Mouse (Mus musculus): ENCODE data around the gene Rhof.

Gene Rhof

DNA sequence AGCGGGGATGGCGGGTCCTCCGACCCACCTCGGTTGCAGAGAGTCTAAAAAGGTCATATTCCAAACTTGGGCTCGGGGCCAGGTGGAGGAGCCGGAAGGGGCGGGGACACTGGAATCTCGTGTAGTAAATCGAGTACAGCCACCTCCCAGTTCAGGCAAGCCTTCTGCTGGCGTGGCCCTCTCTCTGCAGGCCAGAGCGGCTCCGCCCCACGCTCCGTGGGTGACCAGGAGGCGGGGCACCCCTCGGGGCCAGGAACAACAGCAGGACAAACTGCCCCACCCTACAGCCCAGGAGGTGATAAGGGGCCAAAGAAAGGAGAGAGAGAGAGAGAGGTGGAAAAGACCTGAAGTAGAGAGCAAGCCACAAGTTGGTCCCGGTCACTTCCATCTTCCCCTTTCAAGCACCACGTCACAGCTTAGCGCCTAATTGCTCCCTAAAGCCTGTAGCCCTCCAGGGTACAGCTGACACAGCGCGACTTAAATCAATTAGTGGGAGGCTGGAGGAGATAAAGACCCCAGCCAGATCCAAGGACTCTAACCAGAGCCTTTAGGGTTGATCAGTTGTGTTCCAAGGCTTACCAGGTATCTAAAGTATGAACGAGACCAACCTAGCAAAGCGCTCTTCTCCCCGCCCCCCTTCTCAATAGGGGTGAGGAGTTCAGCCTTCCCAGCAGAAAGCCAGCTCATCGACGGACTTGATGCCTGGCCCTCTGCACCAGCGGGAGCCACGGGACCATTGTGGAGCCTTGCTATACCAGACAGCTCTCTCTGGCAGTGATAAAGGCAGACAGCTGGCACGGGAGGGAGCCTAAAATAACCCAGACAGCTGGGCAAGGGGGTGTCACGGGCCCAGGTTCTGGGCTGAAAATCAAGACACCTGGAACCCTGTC, 3.2 kb upstream of the Rhof start:
- peak in 1 of 2 experiments; percentile 35 for DNase-seq (ENCODE audit: low spot score in 2 of 2)

GRCm38 (mm10) chr5:123134875-123135382, 2.4 kb upstream of the Rhof start:
- no peak for DNase-seq (ENCODE audit: low spot score in 2 of 2)

DNA sequence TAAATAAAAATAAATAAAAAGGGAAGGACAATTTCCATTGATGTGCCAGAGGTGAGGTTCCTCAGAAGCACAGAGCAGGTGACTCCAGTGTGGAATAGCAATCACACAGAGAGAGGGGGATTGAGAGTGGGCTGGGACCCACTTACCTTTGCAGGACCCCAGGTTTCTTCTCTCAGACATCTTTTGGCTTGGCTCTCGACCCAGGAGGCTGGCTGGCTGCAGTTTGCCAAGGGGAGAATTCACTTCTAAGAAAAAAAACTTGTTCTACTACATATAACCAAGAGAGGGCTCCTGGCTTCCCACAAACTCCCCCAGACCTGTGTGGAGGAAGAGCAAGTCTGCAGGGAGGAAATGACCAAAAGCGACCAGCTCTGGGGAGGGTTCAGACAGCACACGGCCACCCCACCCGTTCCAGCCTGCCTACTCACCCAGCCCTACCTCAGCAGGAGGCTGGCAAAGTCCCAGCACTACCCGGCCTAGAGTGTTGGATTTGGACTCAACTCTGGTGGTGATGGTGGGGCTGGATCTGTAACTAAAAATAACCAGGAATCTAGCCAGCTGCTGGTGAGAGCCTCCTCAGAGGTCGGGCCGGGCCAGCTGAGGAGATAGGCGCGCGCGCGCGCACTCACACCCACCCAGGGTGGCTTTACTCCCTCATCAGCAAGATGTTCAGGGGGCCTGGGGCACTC, 1.8 kb upstream of the Rhof start:
- DNase-seq (ENCODE audit: low spot score in 2 of 2), result no peak

DNA sequence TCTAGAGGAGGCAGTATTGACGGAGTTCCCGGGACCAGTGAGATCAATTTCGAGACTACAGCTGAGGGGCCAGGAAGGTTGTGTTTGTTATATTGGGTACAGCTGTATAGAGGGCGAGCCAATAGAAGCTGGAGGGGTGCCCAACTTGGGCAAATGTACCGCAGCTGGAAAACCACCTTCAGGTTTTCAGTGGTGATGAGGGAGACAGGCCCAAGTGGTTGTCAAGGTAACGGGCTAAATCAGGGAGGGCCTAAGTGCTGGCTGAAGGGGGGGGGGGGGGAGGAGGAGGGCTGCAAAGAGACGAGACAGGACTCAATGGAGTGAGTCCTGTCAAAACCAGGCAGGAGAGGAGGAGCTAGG, 1.3 kb upstream of the Rhof start:
- no peak for DNase-seq (ENCODE audit: low spot score in 2 of 2)

DNA sequence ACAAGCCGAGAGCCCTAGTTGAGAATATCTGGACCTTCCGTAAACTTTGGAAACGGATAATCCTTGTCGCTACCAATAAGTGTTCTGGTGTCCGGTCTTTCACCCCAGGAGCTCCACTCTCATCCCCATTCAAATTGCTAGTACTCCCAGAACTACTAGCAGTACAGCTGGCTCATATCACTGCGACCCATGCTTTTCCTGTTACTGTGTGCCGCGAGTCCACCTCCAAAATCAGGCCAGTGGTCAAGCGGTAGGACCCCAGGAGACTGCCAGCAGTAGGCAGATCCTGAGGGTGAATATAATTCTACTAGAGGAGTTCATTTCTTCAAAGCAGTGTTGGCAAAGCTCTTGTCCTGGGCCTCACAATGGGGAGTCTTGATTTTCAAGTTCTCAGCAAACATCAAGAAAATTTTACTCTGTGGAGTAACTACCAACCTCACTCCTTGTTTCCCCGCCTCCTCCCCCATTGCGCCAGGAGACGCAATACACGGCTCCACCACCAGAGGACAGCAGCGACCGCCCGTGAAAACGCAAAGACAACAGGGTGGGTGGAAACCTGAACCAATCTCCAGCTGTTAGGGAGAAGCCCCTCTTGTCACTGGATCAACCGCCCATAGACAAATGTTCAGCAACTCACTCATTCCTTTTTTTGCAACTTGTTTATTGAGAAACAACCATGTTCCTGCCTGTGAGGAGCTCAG, 741 bp upstream of the Rhof start:
- DNase-seq (ENCODE audit: low spot score in 2 of 2), result peak; percentile 82 to 87

DNA sequence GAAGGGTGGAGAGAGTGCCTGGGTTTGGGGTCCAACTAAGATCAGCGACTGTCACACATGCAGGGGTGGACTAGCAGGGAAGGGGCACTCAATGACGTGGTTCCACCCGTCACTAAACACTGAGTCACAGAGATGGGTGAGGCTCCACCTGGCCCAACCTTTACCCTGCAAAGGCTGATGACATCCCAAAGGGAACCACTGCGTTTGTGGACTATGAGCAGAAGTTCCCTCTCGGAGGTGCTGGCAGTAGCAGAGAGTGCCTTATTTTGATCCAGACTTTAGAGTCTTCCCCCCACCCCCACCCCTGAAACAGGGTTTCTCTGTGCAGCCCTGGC, 1.7 kb downstream of the Rhof start:
- no peak for DNase-seq (ENCODE audit: low spot score in 2 of 2)

DNA sequence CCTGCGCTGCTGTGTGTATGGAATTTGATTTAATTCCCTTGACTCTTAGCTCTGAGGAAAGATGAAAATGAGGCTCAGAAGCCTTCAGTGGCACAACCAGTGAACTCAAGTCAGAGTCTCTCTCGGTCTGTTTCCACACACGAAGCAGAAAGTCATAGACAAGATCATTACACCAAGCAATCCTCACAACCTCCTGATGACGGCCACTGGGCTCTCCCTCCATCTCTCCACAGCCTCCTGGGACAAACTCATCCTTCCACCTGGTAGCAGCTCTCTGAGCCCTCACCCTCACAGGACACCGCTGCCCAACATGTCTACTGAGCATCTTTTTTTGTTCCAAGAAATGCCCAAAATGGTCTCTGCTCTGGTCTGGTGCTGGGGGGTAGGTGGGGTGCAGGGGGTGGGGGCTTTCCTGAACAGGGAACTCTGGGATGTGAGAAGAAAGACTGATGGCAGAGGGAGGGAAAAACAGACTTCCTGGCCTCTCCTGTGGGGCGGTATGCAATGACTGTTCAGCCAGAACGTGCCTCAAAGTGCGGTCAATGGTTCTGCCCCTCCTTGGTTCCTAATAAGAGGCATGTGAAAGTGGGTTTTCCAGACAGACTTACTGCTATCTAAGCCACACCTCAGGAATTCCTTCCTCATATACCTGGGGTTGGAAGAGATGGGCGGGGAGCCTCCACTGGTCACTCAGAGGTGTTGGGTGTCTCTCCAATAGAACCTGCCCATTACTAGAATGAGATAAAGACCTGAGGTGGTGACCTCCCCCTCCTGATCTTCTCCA, 2.3 kb downstream of the Rhof start:
- DNase-seq (ENCODE audit: low spot score in 2 of 2), result no peak

DNA sequence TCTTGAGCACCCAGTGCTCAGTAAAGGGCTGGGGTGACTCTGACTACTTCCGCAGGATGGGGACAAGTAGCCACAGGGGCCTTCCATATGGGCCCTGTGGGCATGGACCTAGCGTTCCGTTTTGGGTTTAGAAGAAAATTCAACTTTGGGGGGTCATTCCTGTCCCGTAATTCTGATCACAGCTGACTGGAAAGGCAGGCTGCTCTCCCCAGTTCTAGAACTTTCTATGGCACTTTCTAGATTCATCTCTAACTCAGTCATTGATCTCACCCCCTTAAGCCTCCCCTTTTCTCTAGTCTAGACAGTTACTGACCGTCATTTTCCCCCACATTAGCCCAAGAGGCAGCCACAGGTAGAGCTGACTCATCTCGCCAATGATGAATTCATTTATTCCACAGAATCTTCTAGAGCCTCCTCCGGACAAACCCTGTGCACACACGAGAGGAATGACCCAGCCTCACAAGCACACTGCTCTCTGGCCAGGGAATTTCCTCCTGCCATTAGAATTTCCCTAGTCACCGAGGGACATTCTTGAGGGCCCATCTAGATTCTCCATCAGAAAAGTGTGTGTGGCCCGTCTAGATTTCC, 3.2 kb downstream of the Rhof start:
- no peak for DNase-seq (ENCODE audit: low spot score in 2 of 2)

- DNase-seq (ENCODE audit: low spot score in 2 of 2), result peak; percentile 56 to 66
Observed at GRCm38 (mm10) chr5:123128426-123129169, 3.9 kb downstream of the Rhof start.

DNA sequence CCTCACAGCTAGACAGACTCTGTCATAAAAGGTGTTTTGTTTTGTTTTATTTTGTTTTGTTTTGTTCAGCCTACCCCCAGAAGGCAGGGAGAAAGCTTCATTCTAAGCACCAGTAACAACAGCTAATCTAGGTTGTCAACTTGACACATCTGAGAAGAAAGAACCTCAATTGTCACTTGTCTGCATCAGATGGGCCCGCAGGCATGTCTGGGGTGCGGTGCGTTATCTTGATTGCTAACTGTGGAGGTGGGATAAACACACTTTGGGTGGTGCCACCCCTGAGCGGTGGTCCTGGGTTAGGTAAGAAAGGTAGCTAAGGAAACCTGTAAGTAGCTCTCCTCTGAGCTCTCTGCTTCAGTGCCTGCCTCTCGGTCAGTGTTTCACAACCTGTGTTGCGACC, 5.5 kb downstream of the Rhof start:
- no peak for DNase-seq (ENCODE audit: low spot score in 2 of 2)

GRCm38 (mm10) chr5:123125638-123126406, 6.7 kb downstream of the Rhof start:
- peak; percentile 39 to 59 for DNase-seq (ENCODE audit: low spot score in 2 of 2)

- DNase-seq (ENCODE audit: low spot score in 2 of 2), result no peak
Observed at GRCm38 (mm10) chr5:123125105-123125504, 7.4 kb downstream of the Rhof start.

DNA sequence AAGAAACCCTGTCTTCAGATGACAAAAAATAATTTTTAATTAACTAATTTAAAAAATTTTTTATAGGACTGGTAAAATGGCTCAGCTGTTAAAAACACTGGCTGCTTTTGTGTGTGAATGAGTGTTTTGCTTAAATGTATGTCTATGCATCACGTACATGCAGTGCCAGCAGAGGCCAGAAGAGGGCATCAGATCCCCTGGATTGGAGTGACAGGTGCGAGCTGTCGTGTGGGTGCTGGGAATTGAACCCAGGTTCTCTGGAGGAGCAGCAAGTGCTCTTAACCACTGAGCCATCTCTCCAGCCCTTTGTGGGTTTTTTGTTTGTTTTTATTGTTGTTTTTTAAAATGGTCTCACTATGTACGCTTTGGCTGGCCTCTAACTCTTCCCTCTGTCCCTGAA, 10.3 kb downstream of the Rhof start:
- peak in 1 of 2 experiments; percentile 46 for DNase-seq (ENCODE audit: low spot score in 2 of 2)

DNA sequence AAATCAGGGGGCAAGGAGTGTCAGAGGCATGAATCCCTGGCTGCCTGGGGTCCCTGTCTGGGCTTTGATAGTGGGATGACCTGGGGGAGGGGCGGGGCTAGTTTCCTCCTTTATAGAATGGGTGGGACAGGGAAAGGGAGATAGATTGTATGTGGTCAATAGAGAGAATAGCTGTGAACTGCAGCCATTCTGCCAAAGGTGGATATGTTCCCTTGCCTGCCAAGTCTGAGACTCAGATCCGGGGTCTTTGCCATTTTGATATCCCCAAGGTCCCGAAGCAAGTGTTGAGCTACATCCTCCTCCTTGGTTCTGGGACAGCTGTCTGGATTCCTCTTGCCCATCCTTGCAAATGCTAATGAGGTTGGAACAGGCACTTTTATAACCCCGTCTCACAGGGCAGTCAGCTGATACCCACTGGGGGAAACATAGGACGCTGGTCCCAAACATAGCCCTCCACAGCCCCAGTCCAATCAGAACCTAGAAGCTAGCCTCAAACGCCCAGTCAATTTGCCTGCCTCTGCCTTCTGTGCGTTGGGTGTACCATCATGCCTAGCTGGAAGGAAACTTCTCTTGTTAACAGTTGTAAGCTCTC, 11.8 kb downstream of the Rhof start:
- DNase-seq (ENCODE audit: low spot score in 2 of 2), result no peak

GRCm38 (mm10) chr5:123118826-123119225, 13.7 kb downstream of the Rhof start:
- DNase-seq (ENCODE audit: low spot score in 2 of 2), result no peak

DNA sequence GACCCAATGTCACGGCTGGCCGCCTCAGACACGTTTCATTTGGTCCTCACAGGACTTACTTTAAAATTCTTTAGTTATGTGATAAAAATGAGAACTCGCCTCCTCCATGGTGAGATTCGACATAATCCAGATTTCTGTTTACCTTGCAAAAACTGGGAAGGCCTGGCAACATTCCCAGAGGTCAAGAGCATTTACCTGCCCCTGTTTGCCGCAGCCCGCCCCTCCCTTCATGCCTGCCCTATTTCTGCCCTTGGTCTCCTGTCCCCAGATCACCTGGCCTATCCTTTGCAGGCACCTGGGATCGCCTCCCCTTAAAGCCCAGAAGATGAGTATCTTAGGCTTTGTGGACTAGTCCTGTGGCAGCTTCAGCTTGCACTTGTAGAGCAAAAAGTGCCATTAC, 14.7 kb downstream of the Rhof start:
- no peak for DNase-seq (ENCODE audit: low spot score in 2 of 2)

DNA sequence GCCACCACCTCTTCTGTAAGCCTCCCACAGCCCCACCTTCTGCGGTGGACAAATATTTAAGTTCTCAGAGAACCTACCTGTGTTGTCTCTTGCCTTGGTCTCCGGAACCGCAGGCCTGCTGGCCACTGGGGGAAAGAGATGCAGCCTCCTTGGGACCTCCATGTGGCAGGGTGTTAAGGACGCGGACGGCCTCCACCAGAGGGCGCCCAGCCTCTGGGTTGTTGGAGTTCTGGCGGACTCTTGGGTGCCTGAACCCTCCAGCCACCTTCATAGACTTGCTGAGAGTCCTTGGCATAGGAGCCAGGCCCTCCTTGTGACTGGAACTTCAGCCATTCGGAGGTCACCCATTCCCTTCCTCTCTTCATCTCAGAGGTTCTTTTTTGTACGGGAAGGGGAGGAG, 15.2 kb downstream of the Rhof start:
- peak; percentile 70 to 79 for DNase-seq (ENCODE audit: low spot score in 2 of 2)

- no peak for DNase-seq (ENCODE audit: low spot score in 2 of 2)
Observed at GRCm38 (mm10) chr5:123116080-123116479, 16.4 kb downstream of the Rhof start.

GRCm38 (mm10) chr5:123114924-123115323, 17.6 kb downstream of the Rhof start:
- peak in 1 of 2 experiments; percentile 35 for DNase-seq (ENCODE audit: low spot score in 2 of 2)
